Mouse (Mus musculus) right cerebral cortex, adult 2 months (tissue): Measurements from ENCODE around the gene Bok.
A peak's percentile ranks its signal among the peaks of the same experiment; 100 is the strongest.

Experiments used
- DNase-seq, 2 experiments: peaks; one replicate each; pipeline ENCODE4 v3.0.0; 2021 to 2022; ENCODE audit warnings: low spot score in 2 of 2

The Bok gene

DNA sequence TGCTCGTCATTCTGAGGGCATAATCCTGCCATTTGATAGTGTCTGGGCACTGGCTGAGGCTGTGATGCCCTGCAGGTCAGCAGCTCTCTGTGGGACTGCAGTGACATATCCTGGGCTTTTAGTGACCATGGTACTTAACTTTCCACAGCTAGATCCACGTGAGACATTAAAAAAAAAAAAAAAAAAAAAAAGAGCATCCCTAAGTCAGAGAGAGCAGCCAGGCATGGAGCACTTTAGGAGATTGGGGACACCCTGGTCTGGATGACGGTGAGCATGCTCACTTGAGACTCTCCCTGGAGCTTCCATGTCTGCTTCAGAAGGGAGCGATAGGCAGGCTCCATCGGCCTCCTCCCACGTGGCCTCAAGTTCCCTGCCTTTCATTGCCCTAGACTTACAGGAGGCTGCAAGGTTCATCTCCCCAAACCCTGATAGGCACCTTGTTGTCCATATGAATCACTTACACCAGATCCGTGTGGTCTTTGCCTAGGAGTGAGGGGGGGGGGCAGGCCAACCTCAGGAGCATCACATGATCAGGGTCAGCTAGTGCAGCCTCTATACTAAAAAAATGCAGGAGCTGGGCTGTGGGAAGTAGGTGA lies 4.5 kb downstream of the Bok start:
- no peak for DNase-seq

DNA sequence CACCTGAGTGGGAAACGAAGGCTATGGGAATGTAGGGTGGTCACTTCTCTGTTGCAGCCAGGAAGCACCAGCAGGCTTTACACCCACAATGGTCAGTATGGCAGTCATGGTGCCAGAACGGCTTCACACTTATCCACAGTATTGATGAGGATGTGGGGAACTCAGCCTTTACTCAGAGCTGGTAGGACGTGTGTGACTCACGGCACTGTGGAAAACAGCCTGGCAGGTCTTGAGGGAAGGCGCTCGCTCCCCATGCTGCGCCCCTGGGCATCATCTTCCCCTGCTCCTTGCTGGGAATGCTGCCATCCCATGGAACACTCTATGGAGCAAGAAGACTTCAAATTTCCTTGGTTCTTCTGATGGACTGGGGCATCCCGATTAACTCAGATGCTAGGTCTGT lies 5.6 kb downstream of the Bok start:
- peak in 1 of 2 experiments; percentile 24 for DNase-seq

DNA sequence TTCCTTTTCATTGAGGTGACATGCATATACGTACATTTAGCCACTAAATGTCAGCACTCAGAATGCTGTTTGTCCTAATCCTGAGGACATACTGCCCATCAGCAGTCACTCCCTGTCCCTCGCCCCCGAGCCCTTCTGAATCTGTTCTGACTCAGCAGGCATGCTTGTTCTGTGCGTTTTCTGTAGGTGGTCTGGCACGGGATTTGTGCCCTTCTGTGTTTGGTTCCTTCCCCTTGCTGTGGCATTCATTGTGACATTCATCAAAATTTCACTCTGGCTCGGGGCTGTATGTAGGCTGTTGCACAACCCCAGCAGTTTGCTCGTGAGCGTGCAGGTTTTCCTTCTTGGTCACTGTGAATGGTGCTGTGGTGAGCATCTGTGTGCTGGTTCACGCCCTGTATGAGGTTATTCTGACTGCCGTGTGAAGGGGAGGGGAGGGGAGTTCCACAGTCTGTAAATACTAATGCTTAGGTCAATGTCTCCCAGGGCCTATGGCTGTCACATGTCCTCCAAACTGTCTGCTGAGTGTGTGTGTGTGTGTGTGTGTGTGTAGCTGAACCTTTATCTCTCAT lies 6.4 kb downstream of the Bok start:
- DNase-seq = peak; percentile 29 to 34

DNA sequence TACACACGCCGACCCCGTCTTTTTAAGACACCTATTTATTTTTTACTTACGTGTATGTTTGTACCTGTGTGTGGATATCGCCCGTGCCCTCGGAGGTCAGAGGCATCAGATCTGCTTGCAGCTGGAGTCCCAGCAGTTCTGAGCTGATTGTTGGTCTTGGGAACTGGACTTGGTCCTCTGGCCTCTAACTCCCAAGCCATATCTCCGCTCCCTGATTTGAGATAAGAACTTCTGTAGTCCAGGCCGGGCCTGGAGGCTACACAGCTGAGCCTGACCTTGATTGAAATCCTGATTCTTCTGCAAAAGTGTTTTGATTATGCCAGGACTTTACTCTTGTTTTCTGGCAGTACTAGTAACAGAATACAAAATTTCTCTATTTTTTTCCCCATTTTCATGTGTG lies 7.3 kb downstream of the Bok start:
- DNase-seq = no peak

DNA sequence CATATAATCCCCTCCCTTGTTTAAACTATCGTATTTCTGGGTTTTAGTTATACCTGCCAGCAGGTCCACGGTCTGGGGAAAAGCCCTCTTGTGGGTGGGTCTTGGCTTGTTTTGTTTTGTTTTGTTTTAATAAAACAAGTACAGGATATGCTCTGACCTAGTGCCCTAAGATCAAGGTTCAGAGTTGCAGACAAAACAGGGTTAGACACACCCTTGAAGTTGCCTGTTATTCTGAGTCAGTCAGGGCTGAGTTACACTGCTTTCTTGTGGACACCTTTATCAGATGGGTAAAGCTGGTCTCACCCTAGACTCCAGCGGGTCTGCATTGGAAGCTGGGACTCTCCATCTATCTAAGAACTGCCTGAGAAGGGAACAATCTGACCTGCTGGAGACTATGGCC lies 8.0 kb downstream of the Bok start:
- DNase-seq = no peak

DNA sequence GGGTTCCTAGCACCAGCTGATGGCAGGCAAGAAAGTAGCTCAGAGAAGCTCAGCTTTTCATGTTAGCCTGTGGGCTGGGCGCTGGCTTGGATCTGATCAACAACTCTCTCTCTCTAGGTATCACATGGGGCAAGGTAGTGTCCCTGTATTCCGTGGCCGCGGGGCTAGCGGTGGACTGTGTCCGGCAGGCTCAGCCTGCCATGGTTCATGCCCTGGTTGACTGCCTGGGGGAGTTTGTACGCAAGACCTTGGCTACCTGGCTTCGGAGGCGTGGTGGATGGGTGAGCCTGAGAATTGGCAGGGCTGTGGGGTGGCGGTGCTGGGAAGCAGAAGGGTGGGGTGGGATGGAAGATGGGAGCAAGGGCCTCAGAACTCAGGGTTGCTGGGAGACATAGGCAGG lies 8.5 kb downstream of the Bok start:
- no peak for DNase-seq

DNA sequence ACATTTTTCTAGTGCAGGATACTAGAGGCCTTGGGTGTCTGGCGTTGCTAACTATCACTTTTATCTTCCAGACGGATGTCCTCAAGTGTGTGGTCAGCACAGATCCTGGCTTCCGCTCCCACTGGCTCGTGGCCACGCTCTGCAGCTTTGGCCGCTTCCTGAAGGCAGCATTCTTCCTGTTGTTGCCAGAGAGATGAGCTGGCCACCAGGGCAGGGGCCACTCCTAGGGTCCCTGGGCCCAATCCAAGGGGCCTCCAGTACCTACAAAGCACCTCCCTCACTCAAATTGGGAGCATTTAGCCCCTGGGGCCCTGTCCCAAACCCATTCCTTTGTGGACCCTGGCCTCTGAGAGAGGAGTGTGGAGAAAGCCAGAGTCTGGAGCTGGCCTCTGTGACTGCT lies 9.5 kb downstream of the Bok start:
- no peak for DNase-seq

DNA sequence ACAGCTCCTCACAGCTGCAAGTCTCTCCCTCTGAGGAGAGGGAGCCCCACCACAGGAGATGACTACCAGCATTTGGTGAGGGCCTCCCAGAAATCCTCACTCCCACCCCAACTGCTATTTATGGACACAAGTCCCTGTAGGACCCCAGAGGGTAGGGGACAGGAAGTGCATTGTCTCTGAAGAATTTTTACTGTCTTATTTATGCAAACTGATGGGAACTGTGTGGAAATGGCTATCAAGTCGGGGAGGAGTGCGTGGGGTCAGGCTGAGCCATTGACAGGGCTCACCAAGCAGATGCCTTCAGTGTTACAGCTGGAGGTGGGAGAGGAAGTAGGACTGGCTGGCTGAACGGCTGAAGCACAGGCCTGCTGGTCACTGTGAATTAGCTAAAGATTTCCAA lies 11.9 kb downstream of the Bok start:
- DNase-seq = no peak

DNA sequence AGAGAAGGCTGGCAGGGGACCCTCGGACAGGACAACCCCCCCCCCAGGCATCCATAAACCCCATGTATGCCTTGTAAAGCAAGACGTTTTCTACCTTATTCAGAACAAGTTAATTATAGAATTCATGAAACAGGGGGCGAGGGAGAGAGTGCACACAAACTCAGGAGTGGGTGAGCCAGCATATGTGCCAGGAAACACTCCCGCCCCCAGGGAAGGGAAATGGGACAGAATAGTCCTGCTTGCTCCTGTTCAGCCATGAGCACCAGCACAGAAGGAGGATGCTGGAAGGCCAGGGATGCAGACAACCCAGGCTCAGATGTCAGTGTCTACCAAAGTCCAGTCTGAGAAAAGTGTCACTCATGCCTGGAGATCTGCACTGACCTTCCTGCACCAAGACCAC lies 13.7 kb downstream of the Bok start:
- peak; percentile 75 to 79 for DNase-seq

DNA sequence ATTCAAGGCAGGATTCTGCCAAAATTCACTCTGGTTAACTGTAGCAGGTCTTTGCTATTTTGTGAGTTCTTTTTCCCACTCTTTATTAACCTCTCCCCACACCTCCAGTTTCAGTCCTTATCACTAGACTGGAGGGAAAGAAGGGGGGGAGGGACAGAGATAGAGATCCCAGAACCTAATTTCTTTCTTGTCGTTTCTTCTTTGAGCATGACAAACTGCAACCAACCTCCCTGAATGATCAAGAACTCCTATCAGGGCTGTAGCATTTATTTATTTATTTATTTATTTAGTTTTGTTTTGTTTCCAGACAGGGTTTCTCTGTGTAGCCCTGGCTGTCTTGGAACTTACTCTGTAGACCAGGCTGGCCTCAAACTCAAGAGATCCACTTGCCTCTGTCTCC lies 16.6 kb downstream of the Bok start:
- DNase-seq = no peak

DNA sequence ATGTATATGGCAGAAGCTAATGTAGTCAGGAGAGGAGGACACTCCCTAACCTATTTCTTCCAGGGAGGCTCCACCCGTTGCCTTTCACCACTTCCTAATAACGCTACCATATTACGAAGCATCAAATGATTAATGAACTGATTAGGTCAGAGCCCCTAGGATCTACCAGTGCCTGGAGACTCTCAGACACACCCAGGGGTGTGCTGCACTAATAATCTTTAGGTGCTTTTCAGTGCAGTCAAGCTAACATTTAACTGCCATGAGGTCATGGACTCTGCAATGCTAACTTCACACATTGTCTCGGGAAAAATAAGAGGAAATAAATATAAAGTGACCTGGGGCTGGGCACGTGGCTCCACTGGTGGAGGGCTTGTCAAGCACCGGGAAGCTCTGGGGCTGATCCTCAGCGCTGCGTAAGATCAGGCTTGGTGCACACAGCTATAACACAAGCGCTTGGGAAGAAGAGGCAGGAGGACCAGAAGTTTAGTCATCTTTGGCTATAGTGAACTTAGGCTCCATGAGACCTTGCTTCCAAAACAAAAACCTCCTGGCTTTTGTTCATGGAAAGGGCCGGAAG lies 18.1 kb downstream of the Bok start:
- DNase-seq = no peak

DNA sequence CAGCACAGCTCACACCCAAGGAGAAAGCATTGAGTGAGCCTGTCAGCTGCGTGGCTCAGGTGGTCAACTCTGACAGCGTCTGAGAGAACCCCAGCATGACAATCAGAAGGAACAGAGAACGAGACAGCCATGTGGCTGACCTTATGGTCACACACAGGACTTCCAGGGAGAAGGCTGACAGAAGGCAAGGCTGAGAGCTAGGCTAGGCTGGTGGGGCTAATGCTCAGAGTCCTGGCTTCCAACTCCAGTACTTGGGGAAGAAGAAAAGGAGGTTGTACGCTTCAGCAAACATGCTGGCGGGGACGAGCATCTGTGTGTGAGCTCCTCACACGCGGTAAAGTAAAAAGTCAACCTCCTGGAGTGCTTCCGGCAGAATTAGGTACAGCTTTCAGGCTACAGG lies 18.9 kb downstream of the Bok start:
- DNase-seq = no peak

DNA sequence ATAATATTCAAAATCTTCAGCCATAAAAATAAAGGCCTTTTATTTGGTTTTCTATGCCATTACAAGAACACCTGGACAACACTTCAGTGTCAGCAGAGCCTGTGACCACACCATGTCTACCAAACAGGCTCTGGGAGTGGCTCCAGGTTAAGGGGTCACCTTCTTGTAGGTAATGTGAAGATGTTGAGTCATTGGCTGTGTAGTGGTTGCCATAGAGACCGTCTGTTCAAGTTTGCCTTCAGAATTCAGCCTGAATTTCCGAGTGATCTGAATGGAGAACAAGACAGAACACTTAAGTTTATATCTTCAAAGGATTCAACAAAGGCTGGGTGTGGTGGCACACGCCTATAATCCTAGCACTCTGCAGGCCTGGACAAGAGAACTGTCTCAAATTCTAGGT lies 19.9 kb downstream of the Bok start:
- DNase-seq = no peak

DNA sequence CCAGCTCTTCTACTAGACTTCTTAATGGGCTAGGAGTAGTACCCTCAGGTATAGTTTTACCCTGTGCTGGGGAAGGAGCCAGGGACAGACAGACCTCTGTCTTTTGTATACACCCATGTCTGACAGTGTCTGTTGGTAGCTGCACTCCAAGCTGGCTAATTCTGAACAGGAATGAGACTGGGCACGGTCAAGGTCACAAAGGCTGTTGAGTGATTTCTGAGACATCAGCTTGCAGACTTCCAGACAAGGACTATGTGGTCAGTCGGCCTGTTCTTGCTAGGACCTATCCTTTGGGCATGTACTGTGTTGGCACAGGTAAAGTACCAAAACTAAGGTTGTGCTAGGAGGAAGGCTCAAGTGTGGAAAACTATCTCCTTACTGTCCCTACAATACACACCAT lies 30.7 kb downstream of the Bok start:
- no peak for DNase-seq

DNA sequence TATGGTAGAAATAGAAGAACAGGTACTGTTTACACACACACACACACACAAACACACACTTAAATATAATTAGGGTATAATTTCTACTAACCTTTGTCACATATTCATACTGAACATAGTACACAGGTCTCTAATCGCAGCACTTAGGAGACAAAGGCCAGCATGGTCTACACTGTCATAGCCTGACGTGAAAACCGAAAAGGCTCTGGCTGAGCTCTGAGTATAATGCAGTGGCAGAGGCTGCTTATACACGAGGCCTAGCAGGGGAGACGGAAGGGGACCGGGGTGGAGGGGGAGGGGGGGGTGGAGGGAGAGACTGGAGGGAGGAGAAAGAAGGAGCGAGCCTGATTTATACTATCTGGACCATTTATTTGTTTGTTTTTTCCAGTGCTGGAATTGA lies 36.1 kb downstream of the Bok start:
- DNase-seq = no peak

DNA sequence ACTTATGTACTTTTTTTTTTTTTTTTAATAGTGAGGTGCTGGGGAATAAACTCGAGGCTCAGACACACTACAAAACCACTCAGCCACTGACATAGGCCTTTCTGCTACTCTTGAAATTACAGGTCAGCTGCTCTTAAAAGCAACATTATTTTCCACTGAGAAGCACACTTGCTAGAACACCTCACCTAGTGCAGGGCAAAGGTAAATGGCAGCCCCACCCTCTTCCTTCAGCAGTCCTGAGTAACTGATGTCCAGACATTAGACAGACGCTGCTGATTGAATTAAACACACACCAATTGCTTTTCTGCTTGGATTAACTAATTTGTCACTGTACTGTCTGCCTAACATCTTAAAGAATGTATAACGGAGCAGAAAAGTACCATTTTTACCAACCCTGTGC lies 39.2 kb downstream of the Bok start:
- DNase-seq = no peak

DNA sequence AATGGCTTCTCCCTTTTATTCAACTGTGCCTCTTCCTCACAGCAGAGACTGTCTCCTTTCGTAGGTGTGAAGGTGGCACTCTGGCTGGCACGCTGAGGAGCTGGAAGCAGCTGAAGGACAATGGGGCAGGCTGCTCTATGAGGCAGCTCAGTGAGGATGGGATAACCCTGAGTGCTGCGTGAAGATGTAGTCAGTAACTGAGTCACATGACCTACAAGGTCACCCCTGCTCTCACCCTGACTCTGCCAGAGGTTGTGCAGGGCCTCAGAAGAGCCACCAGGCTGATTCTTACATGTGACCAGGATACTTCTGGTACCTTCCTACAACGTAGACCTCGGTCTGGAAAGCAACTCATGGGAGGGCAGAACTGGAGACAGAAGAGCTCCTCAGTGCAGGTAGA lies 40.2 kb downstream of the Bok start:
- no peak for DNase-seq

DNA sequence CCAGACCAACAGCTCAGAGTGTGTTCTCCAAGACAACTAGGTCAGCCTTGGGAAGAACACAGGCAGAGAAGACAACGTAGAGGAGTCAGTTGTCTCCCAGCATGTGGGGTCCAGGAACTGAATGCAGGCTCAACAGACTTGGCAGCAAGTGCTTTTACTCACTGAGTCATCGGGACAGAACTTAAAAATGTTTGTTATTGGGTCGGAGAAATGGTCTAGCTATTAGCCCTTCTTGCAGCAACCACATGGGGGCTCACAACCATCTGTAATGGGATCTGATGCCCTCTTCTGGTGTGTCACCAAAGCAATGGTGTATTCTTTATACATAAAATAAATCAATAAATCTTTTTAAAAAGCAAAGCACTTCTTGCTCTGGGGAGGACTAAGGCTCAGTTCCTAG lies 40.7 kb downstream of the Bok start:
- DNase-seq = no peak

DNA sequence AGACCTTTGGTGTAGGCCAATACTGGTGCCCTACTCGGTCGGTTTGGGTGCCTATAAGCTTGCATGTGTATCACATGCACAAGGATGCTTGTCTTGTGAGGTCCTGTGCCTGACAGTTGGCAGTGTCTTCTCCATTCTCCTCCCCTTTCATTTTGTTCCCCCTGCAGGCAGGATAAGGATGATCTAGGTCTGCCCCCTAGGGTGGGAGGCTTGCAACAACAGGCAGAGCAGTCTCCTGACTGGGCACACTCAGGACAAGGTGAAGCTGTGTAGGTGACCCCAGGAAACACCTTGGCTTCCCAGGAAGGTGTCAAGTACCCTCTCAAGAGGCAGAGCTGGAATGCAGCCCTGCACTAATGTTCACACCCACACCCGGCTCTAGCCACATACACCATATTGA lies 41.5 kb downstream of the Bok start:
- DNase-seq = peak; percentile 43 to 55

DNA sequence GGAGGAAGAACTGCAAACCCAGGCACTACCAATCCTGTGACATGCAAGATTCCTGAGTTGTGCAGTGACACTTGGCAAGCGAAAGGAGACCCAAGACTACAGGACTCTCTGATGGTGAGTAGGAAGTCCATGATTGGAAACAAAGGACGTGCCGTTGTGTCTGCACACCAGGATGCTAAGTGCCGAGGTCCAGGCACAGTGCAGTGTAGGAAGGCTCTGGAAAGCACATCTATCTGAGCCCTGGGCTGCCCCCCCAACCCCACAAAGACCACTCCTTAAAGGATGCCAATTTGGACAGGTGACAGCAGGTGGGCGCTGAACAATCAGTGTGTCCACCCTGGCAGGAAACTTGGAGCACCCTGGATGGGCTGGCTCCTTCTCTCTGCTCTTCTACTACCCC lies 45.6 kb downstream of the Bok start:
- DNase-seq = no peak

DNA sequence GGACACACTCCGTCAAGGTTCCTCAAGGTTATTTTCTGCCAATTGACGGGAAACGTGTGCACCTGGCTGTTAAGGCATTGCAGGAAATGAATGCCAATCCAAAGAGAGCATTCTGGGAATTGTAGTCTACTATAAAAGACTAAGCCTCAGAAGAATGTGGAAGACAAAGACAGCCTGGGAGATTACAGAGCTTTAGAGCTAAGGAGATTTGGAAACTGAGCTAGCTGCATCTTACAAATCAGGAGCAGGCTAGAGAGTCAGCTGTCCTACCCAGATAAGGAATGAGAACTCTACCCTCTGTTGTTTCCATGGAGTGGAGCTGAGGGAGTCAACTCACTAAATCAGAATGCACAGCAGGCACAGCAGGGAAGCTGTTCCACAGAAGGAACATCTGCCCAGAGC lies 46.4 kb downstream of the Bok start:
- no peak for DNase-seq

DNA sequence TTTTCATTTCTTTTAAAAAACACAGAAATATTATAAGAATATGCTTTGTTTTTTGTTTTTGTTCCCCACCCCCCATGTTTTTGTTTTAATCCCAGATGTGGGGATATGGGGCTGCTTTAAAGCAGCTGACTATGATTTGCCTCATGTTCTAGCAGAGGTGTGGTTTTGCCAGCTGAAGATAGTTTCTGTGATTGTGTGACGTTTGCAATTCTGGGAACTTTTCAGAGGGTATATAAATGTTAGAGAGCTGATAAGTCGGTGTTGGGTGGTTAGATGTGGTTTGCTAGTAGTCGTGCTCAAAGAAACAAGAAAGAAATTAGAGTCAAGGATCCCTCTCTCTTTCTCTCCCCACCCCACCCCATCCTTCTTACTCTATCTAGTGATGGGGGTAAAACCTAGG lies 50.4 kb downstream of the Bok start:
- no peak for DNase-seq

DNA sequence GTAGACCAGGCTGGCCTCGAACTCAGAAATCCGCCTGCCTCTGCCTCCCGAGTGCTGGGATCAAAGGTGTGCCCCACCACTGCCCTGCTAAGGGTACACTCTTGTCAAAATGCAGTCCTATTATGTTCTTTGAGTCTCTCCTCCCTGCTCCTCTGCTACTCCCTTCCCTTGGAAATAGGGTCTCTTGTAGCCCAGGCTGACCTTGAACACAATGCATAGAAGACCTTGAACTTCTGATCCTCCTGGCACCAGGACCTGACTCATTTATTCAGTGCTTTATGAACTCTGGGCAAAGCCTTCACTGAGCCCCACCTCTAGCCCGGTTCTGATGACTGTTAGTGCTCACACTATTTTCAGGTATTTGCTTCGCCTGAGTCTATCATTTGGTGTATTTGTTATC lies 52.3 kb downstream of the Bok start:
- no peak for DNase-seq

DNA sequence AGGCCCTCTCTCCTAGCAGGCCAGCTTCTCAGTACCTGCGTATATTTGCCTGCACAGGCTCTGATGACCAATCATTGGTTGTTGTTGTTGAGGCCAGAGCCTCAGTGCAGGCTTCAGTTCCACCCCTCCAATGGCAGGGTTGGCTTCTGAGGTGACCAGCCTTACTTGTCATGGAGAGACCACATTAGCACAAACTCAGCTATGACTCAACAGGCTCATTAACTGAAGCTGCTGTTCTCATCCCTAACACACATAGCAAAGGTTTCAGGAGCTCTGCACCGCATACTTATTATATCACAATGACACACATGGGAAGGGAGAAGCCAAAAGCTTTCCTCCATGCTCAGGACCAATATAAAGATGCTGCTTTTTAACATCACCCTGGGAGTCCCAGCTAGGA lies 55.2 kb downstream of the Bok start:
- DNase-seq = no peak
